Mouse (Mus musculus): ENCODE measurements around the gene Styx.

DNA sequence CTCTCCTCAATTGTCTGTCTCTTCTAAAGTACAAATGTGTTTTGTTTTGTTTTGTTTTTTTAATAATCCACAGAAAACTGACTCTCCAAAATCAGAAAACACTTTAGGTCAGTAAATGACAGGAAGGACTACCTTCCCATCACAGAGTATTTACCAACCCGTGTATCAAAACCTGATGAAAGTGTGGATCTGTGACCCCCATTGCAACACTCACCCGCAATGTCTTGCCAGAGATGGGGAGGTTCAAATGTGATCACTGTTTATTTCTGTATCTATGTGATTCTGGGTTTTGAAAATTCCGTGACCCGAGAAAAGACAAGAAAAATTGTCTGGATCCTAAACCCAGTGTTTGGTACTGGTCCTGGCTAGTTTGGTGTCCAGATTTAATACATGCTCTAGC lies 65.4 kb downstream of the Styx start:
- no peak for TF ChIP-seq POLR2AphosphoS5 (IDR thresholded peaks at IDR 0.05; ENCODE audit: insufficient replicate concordance, low read depth, low read length)
- TF ChIP-seq GATA1 (IDR thresholded peaks at IDR 0.05; ENCODE audit: borderline replicate concordance, low read length) = no peak
- no peak for TF ChIP-seq CTCF (IDR thresholded peaks at IDR 0.05; ENCODE audit: low read depth, low read length)
- TF ChIP-seq TAL1 (conservative IDR thresholded peaks at IDR 0.05; ENCODE audit: low read depth, low read length) = no peak
- TF ChIP-seq GATA2 (IDR thresholded peaks at IDR 0.05; ENCODE audit: borderline replicate concordance, low read depth, low read length) = no peak

Measured in G1E (cell line).